Mouse (Mus musculus): ENCODE data around the gene Eif1. TPM values are rescaled to one million over a fixed set of nuclear protein-coding genes. Genes with fewer than 3 reads are reported as not detected.
"Not testable (repeated sequence)": the region's sequence is repeated elsewhere in the genome, so short reads cannot be mapped to it uniquely, and the experiment has no call there.

Gene Eif1
- polyA plus RNA-seq, 1 experiment from 2014 or later, result 1,854 TPM

DNA sequence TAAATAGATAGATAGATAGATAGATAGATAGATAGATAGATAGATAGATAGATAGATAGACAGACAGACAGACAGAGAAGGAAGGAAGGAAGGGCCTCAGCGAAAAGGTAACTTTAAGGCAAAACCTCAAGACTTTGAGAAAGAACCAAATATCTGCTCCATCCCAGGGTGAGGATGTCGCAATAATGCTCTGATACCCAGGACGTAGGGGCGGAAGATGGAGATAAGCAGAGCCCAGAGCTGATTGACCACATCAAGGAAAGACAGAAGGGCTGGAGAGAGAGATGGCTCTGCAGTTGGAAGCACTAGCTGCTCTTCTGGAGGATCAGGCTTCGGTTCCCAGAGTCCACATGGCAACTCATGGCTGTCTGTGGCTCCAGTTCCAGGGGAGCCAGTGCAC, 18.4 kb upstream of the Eif1 start:
- no peak for ATAC-seq (ENCODE audit: low read depth)
- H3K36me3 ChIP-seq (ENCODE audit: control insufficient read depth, insufficient read depth, low read length), result no peaks in the 10 kb centered on the region
- WGBS, result 71% methylated on average over 5 of the region's 5 CpGs
- no peak overlapping the region for H3K4me3 ChIP-seq (ENCODE audit: low read length)
- no peak overlapping the region for H3K27ac ChIP-seq (ENCODE audit: low read length)
- H3K4me2 ChIP-seq (ENCODE audit: low read depth, low read length), result no peak overlapping the region
- H3K4me1 ChIP-seq (replicated peaks; ENCODE audit: control insufficient read depth, insufficient read depth, low read length), result no peaks in the 10 kb centered on the region; the same call in 1 of the 2 replicates
- no peak overlapping the region for H3K9ac ChIP-seq (ENCODE audit: low read length)
- H3K27me3 ChIP-seq (ENCODE audit: control insufficient read depth, insufficient read depth, low read depth, low read length), result no peaks in the 10 kb centered on the region
- no peaks in the 10 kb centered on the region for H3K9me3 ChIP-seq (ENCODE audit: control insufficient read depth, low read length)

DNA sequence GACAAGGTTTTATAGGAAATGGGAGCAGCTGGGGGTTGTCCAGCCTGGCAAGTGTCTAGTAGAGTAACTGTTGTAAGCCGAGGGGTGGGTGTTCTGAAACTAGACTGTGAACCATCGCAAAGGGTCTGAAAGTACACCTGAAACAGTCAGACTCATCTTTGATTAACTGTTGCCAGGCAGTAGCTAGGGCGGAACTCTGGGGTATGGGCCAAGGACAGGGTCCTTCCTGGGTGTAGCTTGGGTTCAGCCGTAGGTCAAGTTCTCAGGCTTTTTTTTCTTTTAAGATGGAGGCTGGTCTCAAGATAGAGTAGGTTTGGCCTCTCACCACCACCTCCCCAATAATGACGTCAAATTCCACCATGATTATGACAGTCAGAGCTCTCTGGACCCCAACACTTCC, 11.8 kb upstream of the Eif1 start:
- WGBS, result 91% methylated on average over 5 of the region's 5 CpGs
- Histone ChIP-seq H3K9ac (ENCODE audit: low read length) (no peak overlapping the region), H3K27me3 (ENCODE audit: control insufficient read depth, insufficient read depth, low read depth, low read length) (no peaks in the 10 kb centered on the region), H3K4me3 (ENCODE audit: low read length) (no peak overlapping the region), H3K4me1 (replicated peaks; ENCODE audit: control insufficient read depth, insufficient read depth, low read length) (no peaks in the 10 kb centered on the region), H3K4me2 (ENCODE audit: low read depth, low read length) (no peak overlapping the region), H3K9me3 (ENCODE audit: control insufficient read depth, low read length) (no peaks in the 10 kb centered on the region), H3K27ac (ENCODE audit: low read length) (no peak overlapping the region), H3K36me3 (ENCODE audit: control insufficient read depth, insufficient read depth, low read length) (no peaks in the 10 kb centered on the region)
- ATAC-seq (ENCODE audit: low read depth), result no peak

- not testable (repeated sequence) for H3K4me2 ChIP-seq (ENCODE audit: low read depth, low read length); H3K4me1 ChIP-seq (replicated peaks; ENCODE audit: control insufficient read depth, insufficient read depth, low read length); H3K36me3 ChIP-seq (ENCODE audit: control insufficient read depth, insufficient read depth, low read length); H3K4me3 ChIP-seq (ENCODE audit: low read length); H3K9ac ChIP-seq (ENCODE audit: low read length); H3K9me3 ChIP-seq (ENCODE audit: control insufficient read depth, low read length); H3K27me3 ChIP-seq (ENCODE audit: control insufficient read depth, insufficient read depth, low read depth, low read length); H3K27ac ChIP-seq (ENCODE audit: low read length); ATAC-seq (ENCODE audit: low read depth)
- WGBS, result 86% methylated on average over 6 of the region's 6 CpGs
Observed at GRCm38 (mm10) chr11:100308672-100309071, 11.0 kb upstream of the Eif1 start.

GRCm38 (mm10) chr11:100311656-100312055, 8.0 kb upstream of the Eif1 start:
- H3K9ac ChIP-seq (ENCODE audit: low read length), result no peak overlapping the region
- no peak overlapping the region for H3K4me3 ChIP-seq (ENCODE audit: low read length)
- no peaks in the 10 kb centered on the region for H3K4me1 ChIP-seq (replicated peaks; ENCODE audit: control insufficient read depth, insufficient read depth, low read length)
- H3K36me3 ChIP-seq (ENCODE audit: control insufficient read depth, insufficient read depth, low read length), result no peaks in the 10 kb centered on the region
- H3K9me3 ChIP-seq (ENCODE audit: control insufficient read depth, low read length), result no peaks in the 10 kb centered on the region
- no peak overlapping the region for H3K27ac ChIP-seq (ENCODE audit: low read length)
- ATAC-seq (ENCODE audit: low read depth), result no peak
- no peaks in the 10 kb centered on the region for H3K27me3 ChIP-seq (ENCODE audit: control insufficient read depth, insufficient read depth, low read depth, low read length)
- 50% methylated on average over 1 of the region's 1 CpGs for WGBS
- H3K4me2 ChIP-seq (ENCODE audit: low read depth, low read length), result no peak overlapping the region

- ATAC-seq (ENCODE audit: low read depth), result peak; percentile 72
- Histone ChIP-seq H3K9ac (ENCODE audit: low read length) (no peak overlapping the region), H3K27ac (ENCODE audit: low read length) (no peak overlapping the region), H3K36me3 (ENCODE audit: control insufficient read depth, insufficient read depth, low read length) (no peaks in the 10 kb centered on the region), H3K4me1 (replicated peaks; ENCODE audit: control insufficient read depth, insufficient read depth, low read length) (no peaks in the 10 kb centered on the region), H3K9me3 (ENCODE audit: control insufficient read depth, low read length) (no peaks in the 10 kb centered on the region), H3K4me3 (ENCODE audit: low read length) (no peak overlapping the region), H3K4me2 (ENCODE audit: low read depth, low read length) (no peak overlapping the region), H3K27me3 (ENCODE audit: control insufficient read depth, insufficient read depth, low read depth, low read length) (no peaks in the 10 kb centered on the region)
- WGBS, result 17% methylated on average over 5 of the region's 5 CpGs
Observed at GRCm38 (mm10) chr11:100312096-100312679, 7.5 kb upstream of the Eif1 start.

GRCm38 (mm10) chr11:100313424-100313823, 6.3 kb upstream of the Eif1 start:
- Histone ChIP-seq H3K4me2 (ENCODE audit: low read depth, low read length) (no peak overlapping the region), H3K4me1 (replicated peaks; ENCODE audit: control insufficient read depth, insufficient read depth, low read length) (no peaks in the 10 kb centered on the region), H3K27me3 (ENCODE audit: control insufficient read depth, insufficient read depth, low read depth, low read length) (no peaks in the 10 kb centered on the region), H3K9me3 (ENCODE audit: control insufficient read depth, low read length) (no peaks in the 10 kb centered on the region), H3K4me3 (ENCODE audit: low read length) (no peak overlapping the region), H3K9ac (ENCODE audit: low read length) (no peak overlapping the region), H3K27ac (ENCODE audit: low read length) (no peak overlapping the region), H3K36me3 (ENCODE audit: control insufficient read depth, insufficient read depth, low read length) (no peaks in the 10 kb centered on the region)
- 88% methylated on average over 6 of the region's 6 CpGs for WGBS
- ATAC-seq (ENCODE audit: low read depth), result no peak

DNA sequence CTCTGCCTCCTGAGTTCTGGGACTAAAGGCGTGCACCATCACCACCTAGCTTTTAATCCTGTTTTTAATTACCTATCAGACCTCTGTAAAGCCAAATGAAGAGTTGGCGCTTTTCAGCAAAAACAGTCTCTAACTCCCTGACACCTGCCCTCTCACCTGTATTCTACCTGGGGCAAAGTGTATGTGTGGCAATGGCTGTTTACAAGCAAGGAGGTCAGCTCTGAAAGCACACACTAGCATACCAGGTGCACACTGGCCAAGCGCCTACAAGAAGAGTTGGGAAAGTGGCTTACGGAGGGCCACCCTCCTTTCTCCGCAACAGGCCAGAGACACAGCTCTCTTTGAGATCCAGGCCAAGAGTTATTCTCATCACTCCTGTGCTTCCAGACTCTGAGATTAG, 4.2 kb upstream of the Eif1 start:
- 90% methylated on average over 5 of the region's 5 CpGs for WGBS
- H3K27ac ChIP-seq (ENCODE audit: low read length), result no peak overlapping the region
- H3K4me2 ChIP-seq (ENCODE audit: low read depth, low read length), result no peak overlapping the region
- no peak overlapping the region for H3K4me3 ChIP-seq (ENCODE audit: low read length)
- H3K9ac ChIP-seq (ENCODE audit: low read length), result no peak overlapping the region
- ATAC-seq (ENCODE audit: low read depth), result no peak
- H3K36me3 ChIP-seq (ENCODE audit: control insufficient read depth, insufficient read depth, low read length), result no peaks in the 10 kb centered on the region
- no peaks in the 10 kb centered on the region for H3K27me3 ChIP-seq (ENCODE audit: control insufficient read depth, insufficient read depth, low read depth, low read length)
- no peaks in the 10 kb centered on the region for H3K4me1 ChIP-seq (replicated peaks; ENCODE audit: control insufficient read depth, insufficient read depth, low read length)
- H3K9me3 ChIP-seq (ENCODE audit: control insufficient read depth, low read length), result no peaks in the 10 kb centered on the region

DNA sequence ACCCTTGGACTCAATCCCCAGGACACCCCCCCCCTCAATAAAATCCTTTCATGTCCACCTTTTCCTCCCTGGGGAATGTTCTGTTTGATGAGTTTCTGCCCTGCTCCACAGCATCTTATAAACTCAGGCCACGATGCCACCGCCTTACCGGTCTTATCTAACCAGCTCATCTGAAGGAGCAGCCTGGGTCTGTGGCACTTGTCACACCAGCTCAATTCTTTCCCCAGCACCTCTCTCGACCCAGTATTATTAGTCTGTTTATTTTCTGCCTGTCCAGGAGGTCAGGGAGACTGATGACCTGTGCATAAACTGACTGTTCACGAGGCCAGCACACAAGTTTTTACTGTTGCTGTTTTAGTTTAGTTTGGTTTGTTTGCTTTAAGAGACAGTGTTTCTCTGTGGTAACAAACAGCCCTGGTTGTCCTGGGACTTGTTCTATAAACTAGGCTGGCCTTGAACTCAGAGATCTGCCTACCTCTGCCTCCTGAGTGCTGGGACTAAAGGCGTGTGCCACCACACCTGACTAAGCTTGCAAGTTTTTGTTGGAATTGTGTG, 1.8 kb upstream of the Eif1 start:
- Histone ChIP-seq H3K36me3 (ENCODE audit: control insufficient read depth, insufficient read depth, low read length) (peaks cover 15% of the 10 kb centered on the region), H3K9me3 (ENCODE audit: control insufficient read depth, low read length) (no peaks in the 10 kb centered on the region), H3K9ac (ENCODE audit: low read length) (no peak overlapping the region), H3K4me3 (ENCODE audit: low read length) (no peak overlapping the region), H3K4me1 (replicated peaks; ENCODE audit: control insufficient read depth, insufficient read depth, low read length) (peaks cover 4% of the 10 kb centered on the region; the same call in 1 of the 2 replicates), H3K4me2 (ENCODE audit: low read depth, low read length) (no peak overlapping the region), H3K27ac (ENCODE audit: low read length) (no peak overlapping the region), H3K27me3 (ENCODE audit: control insufficient read depth, insufficient read depth, low read depth, low read length) (no peaks in the 10 kb centered on the region)
- no peak for ATAC-seq (ENCODE audit: low read depth)
- 39% methylated on average over 6 of the region's 6 CpGs for WGBS

- Histone ChIP-seq H3K4me3 (ENCODE audit: low read length) (peak overlapping the region; percentile 54), H3K27me3 (ENCODE audit: control insufficient read depth, insufficient read depth, low read depth, low read length) (no peaks in the 10 kb centered on the region), H3K4me1 (replicated peaks; ENCODE audit: control insufficient read depth, insufficient read depth, low read length) (peaks cover 4% of the 10 kb centered on the region; the same call in 1 of the 2 replicates), H3K36me3 (ENCODE audit: control insufficient read depth, insufficient read depth, low read length) (peaks cover 15% of the 10 kb centered on the region), H3K27ac (ENCODE audit: low read length) (peak overlapping the region; percentile 65; the same call in 1 of the 2 replicates), H3K9ac (ENCODE audit: low read length) (peak overlapping the region; percentile 66), H3K4me2 (ENCODE audit: low read depth, low read length) (peak overlapping the region; percentile 78), H3K9me3 (ENCODE audit: control insufficient read depth, low read length) (no peaks in the 10 kb centered on the region)
- WGBS, result 83% methylated on average over 10 of the region's 10 CpGs
- no peak for ATAC-seq (ENCODE audit: low read depth)
Observed at GRCm38 (mm10) chr11:100318529-100319451, 895 bp upstream of the Eif1 start.
